Mouse (Mus musculus): ENCODE measurements around the gene Haus8.
"Not testable (repeated sequence)": the region's sequence is repeated elsewhere in the genome, so short reads cannot be mapped to it uniquely, and the experiment has no call there.

GRCm38 (mm10) chr8:71279409-71279808, 6.7 kb upstream of the Haus8 start:
- TF ChIP-seq POLR2A (IDR thresholded peaks at IDR 0.05; ENCODE audit: borderline replicate concordance, low read depth, low read length); CTCF (IDR thresholded peaks at IDR 0.05; ENCODE audit: low read depth, low read length): not testable (repeated sequence)

All from bone marrow macrophage, adult 2 months (primary cell).